ENCODE assay signal across 7 mouse cellular contexts in the genomic region with DNA sequence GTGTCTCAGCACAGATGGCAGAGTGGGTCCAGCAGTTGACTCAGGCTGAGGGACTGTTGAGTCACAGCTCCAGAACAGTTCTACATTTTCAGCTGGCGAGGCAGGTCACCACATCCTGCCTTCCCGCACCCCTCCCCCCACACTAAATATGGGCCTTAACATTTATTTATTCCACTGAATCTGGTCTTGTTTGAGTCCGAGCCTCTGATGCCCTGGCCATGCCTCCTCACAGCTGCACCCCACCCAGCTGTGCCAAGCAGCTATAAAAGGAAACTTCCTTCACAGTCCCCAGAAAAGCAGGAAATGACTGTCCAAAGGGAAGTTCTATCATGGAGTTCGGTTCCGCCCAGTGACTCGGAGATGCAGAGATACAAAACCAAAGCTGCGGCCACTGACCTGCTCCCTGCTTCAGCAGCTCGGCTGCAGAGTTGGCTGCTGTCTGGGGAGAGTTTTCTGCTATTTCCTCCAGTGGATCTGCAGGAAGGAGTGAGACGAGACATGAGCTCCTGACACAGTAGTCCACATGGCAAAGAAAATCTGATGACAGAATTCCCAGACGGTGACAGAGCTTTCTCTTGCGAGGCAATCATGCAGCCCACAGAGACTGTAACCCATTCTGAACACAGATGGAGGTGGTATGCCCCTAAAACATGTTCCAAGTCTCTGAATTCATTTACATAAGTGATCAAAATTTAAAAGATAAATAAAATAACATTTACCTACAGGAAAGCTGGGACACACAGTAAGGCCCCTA.
DNase-seq lines count a peak whose midpoint lies in the region; ATAC-seq lines count a peak whose summit lies in the region.

No protein-coding gene starts in this region.

- no peak overlapping the region for H3K4me3 ChIP-seq in forebrain, embryonic 15.5 days

- H3K9me3 ChIP-seq in forebrain, embryonic 15.5 days: no peaks in the 10 kb centered on the region

- peaks cover 21% of the 10 kb centered on the region for H3K4me1 ChIP-seq in forebrain, embryonic 15.5 days

- H3K36me3 ChIP-seq in forebrain, embryonic 15.5 days: no peaks in the 10 kb centered on the region

- H3K4me2 ChIP-seq in forebrain, embryonic 15.5 days (replicated peaks): no peak overlapping the region

- DNase-seq in right cerebral cortex, adult 18-20 months: peak; percentile 52
- DNase-seq in right cerebral cortex, postnatal 10 days (ENCODE audit: low spot score in 2 of 2): no peak
- peak; percentile 49 to 52 for DNase-seq in kidney, adult 8-10 months
- DNase-seq in skeletal muscle tissue, adult 2 months (ENCODE audit: low read depth, low spot score): peak; percentile 58
- no peak for DNase-seq in B cell, adult 2 months
- no peak for DNase-seq in frontal cortex, postnatal 10 days (ENCODE audit: low spot score in 2 of 2)

- no peak overlapping the region for H3K9ac ChIP-seq in forebrain, embryonic 15.5 days (replicated peaks)

- peak overlapping the region; percentile 39 for H3K27ac ChIP-seq in forebrain, embryonic 15.5 days (replicated peaks)

- 77% methylated on average over 11 of the region's 11 CpGs for WGBS in forebrain, embryonic 15.5 days

- ATAC-seq in forebrain, embryonic 15.5 days (replicated peaks): 0 out of 2 replicates have a peak, but pooled peaks have one; percentile 33

- no peaks in the 10 kb centered on the region for H3K27me3 ChIP-seq in forebrain, embryonic 15.5 days

Comparison
In these comparisons a context has a peak if more than half of its experiments do, and no peak if none do; other contexts are left out.
1. DNase-seq: peak in right cerebral cortex, adult 18-20 months (single experiment), kidney, adult 8-10 months (2 of 2) and skeletal muscle tissue, adult 2 months (single experiment); none in right cerebral cortex, postnatal 10 days (0 of 2), B cell, adult 2 months (0 of 2) and frontal cortex, postnatal 10 days (0 of 2).